Mouse (Mus musculus): ENCODE data around the gene Lypd9. TPM values are rescaled to one million over a fixed set of nuclear protein-coding genes. Genes with fewer than 3 reads are reported as not detected.

The Lypd9 gene
- polyA plus RNA-seq (2012; rRNA removed; ENCODE audit: low replicate concordance), result not detected in 2 replicates

GRCm38 (mm10) chr11:58452759-58453158 lies at the start of gene Lypd9:
Lypd9 (minus strand) TSS chr11:58452923.

DNA sequence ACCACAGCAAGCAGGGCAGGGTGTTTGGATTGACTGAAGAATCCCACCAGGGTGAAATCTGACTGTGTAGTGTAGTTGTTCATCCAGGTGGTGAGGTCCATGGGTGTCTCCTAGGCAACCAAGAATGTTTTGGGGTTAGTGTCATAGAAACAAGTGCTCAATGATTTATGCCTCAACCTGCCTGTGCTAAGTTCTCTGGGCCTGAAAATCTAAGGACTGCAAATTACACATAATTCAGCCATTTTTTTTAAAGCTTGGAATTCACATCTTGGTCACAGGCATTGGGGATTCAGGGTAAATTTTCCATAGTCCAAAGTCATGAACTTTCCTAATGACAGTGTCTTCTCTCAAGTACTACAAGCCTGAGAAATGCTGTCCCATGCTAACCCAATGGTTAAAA lies 49.7 kb upstream of the Lypd9 start, which contains the start of gene Olfr331:
Gene Olfr331 (minus strand): TSS at position 101 of the 400 bp plus-strand sequence.

DNA sequence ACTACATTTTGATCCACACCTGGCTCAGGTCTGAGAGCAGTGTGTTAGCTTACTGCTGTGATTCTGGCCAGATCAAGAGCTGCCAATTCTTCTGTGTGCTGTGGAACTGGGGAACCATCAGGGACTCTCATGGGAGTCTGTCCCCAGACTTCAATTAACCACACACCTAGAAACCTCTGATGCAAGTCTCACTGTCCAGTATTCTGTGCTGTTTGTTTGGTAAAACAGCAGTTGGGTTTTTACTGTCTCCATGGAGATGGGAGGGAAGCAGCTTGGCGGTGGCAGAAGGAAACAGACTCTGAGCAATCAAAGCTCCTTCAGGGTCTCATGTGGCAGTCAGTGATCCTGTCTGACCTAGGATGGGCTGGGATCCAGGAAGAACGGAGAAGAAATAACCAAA lies 39.7 kb upstream of the Lypd9 start, which contains the start of gene Olfr332:
Gene Olfr332 (minus strand): TSS at position 101 of the 400 bp plus-strand sequence.

DNA sequence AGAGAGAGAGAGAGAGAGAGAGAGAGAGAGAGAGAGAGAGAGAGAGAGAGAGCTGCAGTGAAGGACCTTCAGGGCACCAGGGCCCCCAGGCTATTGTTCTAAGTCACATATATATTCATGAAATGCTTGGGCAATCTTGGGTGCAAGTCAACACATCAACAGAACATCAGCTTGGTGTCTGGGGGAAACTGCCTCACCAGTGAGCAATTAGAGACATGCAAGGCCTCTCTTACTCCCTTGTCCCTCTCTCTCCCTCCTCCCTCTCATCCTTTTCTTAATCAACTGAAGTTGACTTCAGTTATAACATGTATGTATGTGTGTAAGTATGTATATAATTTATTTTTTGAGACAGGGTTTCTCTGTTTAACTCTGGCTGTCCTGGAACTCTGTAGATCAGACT lies 9.4 kb upstream of the Lypd9 start, which contains the start of gene Olfr30:
Gene Olfr30 (minus strand): TSS at position 101 of the 400 bp plus-strand sequence.

GRCm38 (mm10) chr11:58432259-58432658 lies 20.5 kb downstream of the Lypd9 start, which contains the start of gene Gm12253:
Gm12253 (plus strand) TSS chr11:58432559.

DNA sequence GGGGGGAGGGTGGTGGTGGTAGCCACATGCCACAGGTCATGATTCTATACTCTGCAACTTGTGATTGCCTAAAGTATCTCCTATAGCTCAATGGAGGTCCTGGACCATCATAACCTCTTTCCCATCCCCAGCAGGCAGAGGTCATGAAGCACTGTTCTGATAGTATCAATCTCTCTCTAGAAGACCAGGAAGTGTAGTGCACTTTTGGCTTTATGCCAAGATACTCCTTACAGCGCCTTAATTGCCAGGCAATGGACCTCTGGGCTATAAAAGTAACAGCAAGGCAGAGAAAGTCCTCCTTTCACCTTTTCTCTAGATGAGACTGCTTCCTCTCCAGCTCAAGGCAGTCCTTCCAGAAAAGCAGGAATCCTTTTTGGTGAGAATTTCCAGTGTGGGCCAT lies 31.9 kb downstream of the Lypd9 start, which contains the start of gene 1810065E05Rik:
Gene 1810065E05Rik (plus strand): TSS at position 297 of the 400 bp plus-strand sequence.

Other genes with a start within 250 kb of the Lypd9 start
- gene 4930438A08Rik, start 178.1 kb downstream of the Lypd9 start, polyA plus RNA-seq (2012; rRNA removed; ENCODE audit: low replicate concordance), result 0.10 and 0.69 TPM in 2 replicates
- gene Zfp692, start 145.9 kb downstream of the Lypd9 start, polyA plus RNA-seq (2012; rRNA removed; ENCODE audit: low replicate concordance), result 23.9 and 26.7 TPM in 2 replicates
- gene Zfp672, start 122.6 kb downstream of the Lypd9 start, polyA plus RNA-seq (2012; rRNA removed; ENCODE audit: low replicate concordance), result 36.8 and 48.8 TPM in 2 replicates
- gene Sh3bp5l, start 122.2 kb downstream of the Lypd9 start, polyA plus RNA-seq (2012; rRNA removed; ENCODE audit: low replicate concordance), result 31.9 and 32.8 TPM in 2 replicates
- gene Lypd8, start 73.9 kb downstream of the Lypd9 start, polyA plus RNA-seq (2012; rRNA removed; ENCODE audit: low replicate concordance), result 0.49 TPM in 1 of 2 replicates, not detected in the other
- 0.13 TPM in 1 of 2 replicates, not detected in the other for gene 1810065E05Rik, start 31.8 kb downstream of the Lypd9 start, polyA plus RNA-seq (2012; rRNA removed; ENCODE audit: low replicate concordance)
- 0.11 and 0.19 TPM in 2 replicates for gene Gm12253, start 20.4 kb downstream of the Lypd9 start, polyA plus RNA-seq (2012; rRNA removed; ENCODE audit: low replicate concordance)
- gene Olfr30, start 9.3 kb upstream of the Lypd9 start, polyA plus RNA-seq (2012; rRNA removed; ENCODE audit: low replicate concordance), result not detected in 2 replicates
- not detected in 2 replicates for gene Olfr332, start 39.6 kb upstream of the Lypd9 start, polyA plus RNA-seq (2012; rRNA removed; ENCODE audit: low replicate concordance)
- not detected in 2 replicates for gene Olfr331, start 49.6 kb upstream of the Lypd9 start, polyA plus RNA-seq (2012; rRNA removed; ENCODE audit: low replicate concordance)
- gene Olfr330, start 81.9 kb upstream of the Lypd9 start, polyA plus RNA-seq (2012; rRNA removed; ENCODE audit: low replicate concordance), result 0.12 TPM in 1 of 2 replicates, not detected in the other
- 0.11 TPM in 1 of 2 replicates, not detected in the other for gene Olfr329-ps, start 93.5 kb upstream of the Lypd9 start, polyA plus RNA-seq (2012; rRNA removed; ENCODE audit: low replicate concordance)
- gene Olfr328, start 102.7 kb upstream of the Lypd9 start, polyA plus RNA-seq (2012; rRNA removed; ENCODE audit: low replicate concordance), result 0.04 TPM in 1 of 2 replicates, not detected in the other
- gene Olfr224, start 117.6 kb upstream of the Lypd9 start, polyA plus RNA-seq (2012; rRNA removed; ENCODE audit: low replicate concordance), result 0.13 TPM in 1 of 2 replicates, not detected in the other
- not detected in 2 replicates for gene Olfr325, start 124.8 kb upstream of the Lypd9 start, polyA plus RNA-seq (2012; rRNA removed; ENCODE audit: low replicate concordance)
- gene Olfr324, start 142.2 kb upstream of the Lypd9 start, polyA plus RNA-seq (2012; rRNA removed; ENCODE audit: low replicate concordance), result not detected in 2 replicates
- 0.82 and 1.9 TPM in 2 replicates for gene 2210407C18Rik, start 163.2 kb upstream of the Lypd9 start, polyA plus RNA-seq (2012; rRNA removed; ENCODE audit: low replicate concordance)
- gene Olfr323, start 177.6 kb upstream of the Lypd9 start, polyA plus RNA-seq (2012; rRNA removed; ENCODE audit: low replicate concordance), result 0.92 TPM in 1 of 2 replicates, not detected in the other
- 0.11 TPM in 1 of 2 replicates, not detected in the other for gene Trim58, start 187.5 kb upstream of the Lypd9 start, polyA plus RNA-seq (2012; rRNA removed; ENCODE audit: low replicate concordance)
- not detected in 2 replicates for gene Olfr322, start 205.9 kb upstream of the Lypd9 start, polyA plus RNA-seq (2012; rRNA removed; ENCODE audit: low replicate concordance)
- gene Olfr320, start 228.2 kb upstream of the Lypd9 start, polyA plus RNA-seq (2012; rRNA removed; ENCODE audit: low replicate concordance), result not detected in 2 replicates
- gene Olfr319, start 246.2 kb upstream of the Lypd9 start, polyA plus RNA-seq (2012; rRNA removed; ENCODE audit: low replicate concordance), result not detected in 2 replicates

Data from mammary gland, adult 2 months (tissue).